Mouse (Mus musculus) midbrain, embryonic 13.5 days (tissue): ENCODE data around the gene Lsamp. TPM values are rescaled to one million over a fixed set of nuclear protein-coding genes. Genes with fewer than 3 reads are reported as not detected.

ENCODE experiments used
- ATAC-seq: fragments of 200-750 bp; cut with Nextera tagmentation; 2 replicates; pipeline ENCODE4 v1.8.0; 2017; ENCODE audit warnings: mild to moderate bottlenecking, moderate TSS enrichment, moderate library complexity
- H3K27ac ChIP-seq: fragments of 300-500 bp; sonication (generic); 2 replicates; pipeline ENCODE4 v1.5.1; 2015; ENCODE audit warnings: inconsistent platforms, mild to moderate bottlenecking, moderate library complexity
- H3K27me3 ChIP-seq: fragments of 300-500 bp; sonication (generic); 2 replicates; pipeline ENCODE4 v1.6.1; 2015; ENCODE audit warnings: mild to moderate bottlenecking, inconsistent platforms
- H3K36me3 ChIP-seq: fragments of 300-500 bp; sonication (generic); 2 replicates; pipeline ENCODE4 v1.6.1; 2015; ENCODE audit warnings: mild to moderate bottlenecking, inconsistent platforms
- H3K4me1 ChIP-seq: fragments of 300-500 bp; sonication (generic); replicated peaks from 2 replicates; pipeline ENCODE4 v1.6.1; 2015; ENCODE audit warnings: inconsistent platforms
- H3K4me2 ChIP-seq: fragments of 300-500 bp; sonication (generic); replicated peaks from 2 replicates; pipeline ENCODE4 v1.6.1; 2015; ENCODE audit warnings: moderate library complexity, mild to moderate bottlenecking, inconsistent platforms
- H3K4me3 ChIP-seq: fragments of 300-500 bp; sonication (generic); replicated peaks from 2 replicates; pipeline ENCODE4 v1.5.1; 2015; ENCODE audit warnings: mild to moderate bottlenecking, inconsistent platforms
- H3K9ac ChIP-seq: fragments of 300-500 bp; sonication (generic); replicated peaks from 2 replicates; pipeline ENCODE4 v1.6.1; 2015; ENCODE audit warnings: mild to moderate bottlenecking, inconsistent platforms
- H3K9me3 ChIP-seq: fragments of 300-500 bp; sonication (generic); 2 replicates; pipeline ENCODE4 v1.6.1; 2016; ENCODE audit warnings: mild to moderate bottlenecking, inconsistent platforms
- WGBS: fragments of 180-500 bp; shearing (Covaris S2); methylation state at CpG from one replicate; pipeline ENCODE4 v1.1.7; 2015; 5-methylcytosine and 5-hydroxymethylcytosine counted together
- polyA plus RNA-seq: library from polyadenylated mRNA; unstranded; fragments of >200 nt; fragmentation: Nextera tagmentation; extraction: Ambion mirVana; gene quantifications from 2 replicates; pipeline ENCODE4 v1.2.1, GENCODE M21; 2015

The Lsamp gene
- polyA plus RNA-seq, 1 experiment from 2014 or later, result 66.7 TPM

GRCm38 (mm10) chr16:41785600-41785999 lies 1801.4 kb downstream of the Lsamp start:
- 83% methylated on average over 2 of the region's 2 CpGs for WGBS
- Histone ChIP-seq H3K27me3 (no peaks in the 10 kb centered on the region), H3K4me3 (no peak overlapping the region), H3K4me1 (peaks cover 5% of the 10 kb centered on the region; the same call in 1 of the 2 replicates), H3K4me2 (no peak overlapping the region), H3K27ac (no peak overlapping the region), H3K36me3 (no peaks in the 10 kb centered on the region), H3K9me3 (no peaks in the 10 kb centered on the region), H3K9ac (no peak overlapping the region)
- ATAC-seq, result no peak

DNA sequence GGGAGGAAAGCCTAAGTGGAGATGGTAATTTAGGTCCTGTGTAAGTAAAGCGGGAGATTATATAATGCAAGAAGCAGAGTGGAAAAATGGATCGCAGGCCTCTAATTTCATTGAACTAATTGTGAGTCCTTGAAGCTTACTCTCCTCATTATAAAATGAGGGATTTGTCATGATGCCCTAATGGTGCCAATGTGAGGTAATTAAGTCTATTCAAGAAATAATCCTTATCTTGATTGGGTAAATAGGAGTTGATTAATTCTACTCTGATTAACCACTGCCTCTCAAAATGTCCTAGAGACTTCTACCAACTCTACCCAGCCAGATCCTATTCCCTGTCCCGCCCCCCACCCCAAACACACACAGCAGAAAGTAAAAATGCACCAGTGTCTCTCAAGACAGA lies 1802.5 kb downstream of the Lsamp start:
- no peaks in the 10 kb centered on the region for H3K27me3 ChIP-seq
- H3K9me3 ChIP-seq, result no peaks in the 10 kb centered on the region
- H3K4me3 ChIP-seq, result no peak overlapping the region
- H3K4me2 ChIP-seq, result no peak overlapping the region
- H3K36me3 ChIP-seq, result no peaks in the 10 kb centered on the region
- H3K4me1 ChIP-seq, result peaks cover 5% of the 10 kb centered on the region; the same call in 1 of the 2 replicates
- WGBS, result 69% methylated on average over 3 of the region's 3 CpGs
- no peak overlapping the region for H3K9ac ChIP-seq
- H3K27ac ChIP-seq, result no peak overlapping the region
- no peak; the same call in 1 of the 2 replicates for ATAC-seq

DNA sequence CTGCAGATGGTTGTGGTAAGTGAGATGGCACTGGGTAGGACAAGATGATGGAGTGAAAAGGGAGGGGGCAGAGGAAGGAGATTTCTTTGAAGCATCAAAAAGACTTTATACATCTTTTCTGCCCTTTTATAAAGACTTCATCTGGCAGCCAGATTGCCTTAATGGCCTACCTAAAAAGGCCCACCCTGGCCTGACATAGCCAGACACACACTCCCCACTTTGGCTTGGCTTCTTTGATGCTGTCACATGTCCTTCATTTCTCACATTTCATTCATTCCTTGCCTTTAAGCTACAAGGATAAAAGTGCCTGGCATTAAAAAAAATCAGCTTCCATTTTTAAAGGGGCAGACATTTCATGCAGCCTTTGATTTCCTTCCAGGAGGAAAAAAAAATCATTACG lies 1803.0 kb downstream of the Lsamp start:
- Histone ChIP-seq H3K27me3 (no peaks in the 10 kb centered on the region), H3K9ac (no peak overlapping the region), H3K4me3 (no peak overlapping the region), H3K27ac (no peak overlapping the region), H3K9me3 (no peaks in the 10 kb centered on the region), H3K36me3 (no peaks in the 10 kb centered on the region), H3K4me1 (peaks cover 5% of the 10 kb centered on the region; the same call in 1 of the 2 replicates), H3K4me2 (no peak overlapping the region)
- no peak for ATAC-seq
- 67% methylated on average over 1 of the region's 1 CpGs for WGBS

GRCm38 (mm10) chr16:41790016-41790415 lies 1805.9 kb downstream of the Lsamp start:
- H3K36me3 ChIP-seq, result no peaks in the 10 kb centered on the region
- H3K4me3 ChIP-seq, result no peak overlapping the region
- no peak overlapping the region for H3K9ac ChIP-seq
- no peak overlapping the region for H3K27ac ChIP-seq
- no peaks in the 10 kb centered on the region for H3K27me3 ChIP-seq
- 93% methylated on average over 2 of the region's 2 CpGs for WGBS
- peaks cover 5% of the 10 kb centered on the region; the same call in 1 of the 2 replicates for H3K4me1 ChIP-seq
- H3K4me2 ChIP-seq, result no peak overlapping the region
- H3K9me3 ChIP-seq, result no peaks in the 10 kb centered on the region
- ATAC-seq, result no peak

GRCm38 (mm10) chr16:41820369-41820768 lies 1836.2 kb downstream of the Lsamp start:
- Histone ChIP-seq H3K27me3 (no peaks in the 10 kb centered on the region), H3K4me3 (no peak overlapping the region), H3K4me2 (no peak overlapping the region), H3K4me1 (peaks cover 2% of the 10 kb centered on the region), H3K9me3 (no peaks in the 10 kb centered on the region), H3K36me3 (no peaks in the 10 kb centered on the region), H3K27ac (no peak overlapping the region; the same call in 1 of the 2 replicates), H3K9ac (no peak overlapping the region)
- ATAC-seq, result no peak
- WGBS, result 80% methylated on average over 6 of the region's 6 CpGs

DNA sequence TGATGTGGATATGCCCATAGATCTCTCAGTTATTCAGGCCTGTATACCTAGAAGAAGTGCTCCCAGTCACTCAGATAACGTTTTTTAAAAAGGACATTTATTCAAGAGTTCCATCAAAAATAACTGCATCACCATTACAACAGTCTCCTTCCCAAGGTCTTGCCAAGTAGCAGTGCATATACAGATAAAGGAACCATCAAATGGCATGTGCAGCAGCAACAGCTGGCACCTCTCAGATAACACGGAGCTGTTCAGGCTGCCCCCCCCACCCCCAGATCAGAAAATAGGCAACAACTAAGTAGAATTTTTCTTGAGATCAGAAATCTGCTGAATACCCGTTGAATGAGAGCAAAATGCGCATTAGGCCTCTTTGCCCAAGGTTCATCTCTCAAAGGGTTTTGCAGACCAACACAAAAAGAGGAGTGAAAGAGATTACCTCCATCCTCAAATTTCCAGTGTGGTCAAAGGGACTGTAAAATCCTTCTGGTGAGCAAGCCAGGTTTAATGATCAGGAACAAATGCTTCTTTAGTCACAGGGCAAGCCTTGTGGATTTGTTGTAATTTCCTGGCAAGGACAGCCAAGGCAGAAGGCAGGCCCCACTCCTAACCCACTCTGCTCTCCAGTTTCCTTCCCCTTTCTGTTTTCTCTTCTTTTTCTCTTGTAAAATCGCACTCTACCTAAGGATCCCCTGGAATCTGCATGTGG lies 1842.9 kb downstream of the Lsamp start:
- H3K27ac ChIP-seq, result no peak overlapping the region
- H3K9me3 ChIP-seq, result no peaks in the 10 kb centered on the region
- H3K4me1 ChIP-seq, result 0 out of 2 replicates have a peak, but pooled peaks cover 6% of the 10 kb centered on the region
- 57% methylated on average over 5 of the region's 5 CpGs for WGBS
- H3K9ac ChIP-seq, result no peak overlapping the region
- H3K4me3 ChIP-seq, result no peak overlapping the region
- no peaks in the 10 kb centered on the region for H3K27me3 ChIP-seq
- no peaks in the 10 kb centered on the region for H3K36me3 ChIP-seq
- no peak overlapping the region for H3K4me2 ChIP-seq
- ATAC-seq, result no peak

- no peaks in the 10 kb centered on the region for H3K27me3 ChIP-seq
- no peaks in the 10 kb centered on the region for H3K36me3 ChIP-seq
- H3K27ac ChIP-seq, result no peak overlapping the region
- no peak overlapping the region for H3K4me3 ChIP-seq
- no peaks in the 10 kb centered on the region for H3K9me3 ChIP-seq
- 0 out of 2 replicates have a peak, but pooled peaks cover 6% of the 10 kb centered on the region for H3K4me1 ChIP-seq
- no peak overlapping the region for H3K4me2 ChIP-seq
- 76% methylated on average over 3 of the region's 3 CpGs for WGBS
- H3K9ac ChIP-seq, result no peak overlapping the region
- no peak for ATAC-seq
Observed at GRCm38 (mm10) chr16:41827605-41827948, 1843.4 kb downstream of the Lsamp start.

DNA sequence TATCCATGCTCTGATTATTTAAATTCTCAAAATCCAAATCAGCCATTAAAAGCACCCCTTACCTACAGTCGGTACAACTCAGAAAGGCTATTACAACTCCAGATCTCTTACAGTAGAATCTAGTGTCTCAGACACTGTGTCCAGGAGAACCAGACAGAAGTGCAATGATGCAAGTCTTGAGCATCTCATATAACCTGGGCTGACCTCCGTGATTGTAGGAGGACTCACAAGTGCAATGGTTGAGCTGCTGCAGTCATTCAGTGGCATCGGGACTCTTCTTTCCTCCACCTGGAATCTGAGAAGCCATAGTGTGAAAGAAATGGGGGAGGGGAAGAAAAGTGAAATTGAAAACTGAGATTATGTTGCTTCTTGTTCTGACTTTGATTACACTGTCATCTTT lies 1850.5 kb downstream of the Lsamp start:
- Histone ChIP-seq H3K4me3 (no peak overlapping the region), H3K9ac (no peak overlapping the region)

DNA sequence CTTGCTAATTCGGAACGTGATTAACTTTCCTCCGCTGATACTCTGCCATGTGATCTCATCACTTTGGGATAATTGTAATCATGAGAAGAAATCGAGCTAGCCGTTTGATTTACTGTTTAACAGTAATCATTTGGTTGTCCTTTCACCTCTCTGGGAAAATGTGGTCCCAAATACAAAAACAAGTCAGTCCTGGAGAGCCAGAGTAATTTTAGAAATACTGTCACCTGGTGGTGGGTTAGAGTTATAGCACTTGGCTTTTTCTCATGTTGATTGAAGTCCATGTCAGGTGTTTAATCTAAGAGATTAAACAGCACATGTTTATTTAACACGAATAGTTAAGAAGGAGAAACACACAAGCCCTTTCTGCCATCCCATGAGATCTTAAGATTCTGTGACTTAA lies 1851.6 kb downstream of the Lsamp start:
- no peak overlapping the region for H3K27ac ChIP-seq
- no peak for ATAC-seq
- H3K9ac ChIP-seq, result no peak overlapping the region
- H3K36me3 ChIP-seq, result no peaks in the 10 kb centered on the region
- no peaks in the 10 kb centered on the region for H3K27me3 ChIP-seq
- 61% methylated on average over 6 of the region's 6 CpGs for WGBS
- no peak overlapping the region for H3K4me3 ChIP-seq
- H3K4me1 ChIP-seq, result no peaks in the 10 kb centered on the region
- no peaks in the 10 kb centered on the region for H3K9me3 ChIP-seq
- no peak overlapping the region for H3K4me2 ChIP-seq

More for the DNA sequence above, 1850.5 kb downstream of the Lsamp start:
- Histone ChIP-seq H3K9me3 (no peaks in the 10 kb centered on the region), H3K4me2 (no peak overlapping the region), H3K27me3 (no peaks in the 10 kb centered on the region), H3K36me3 (no peaks in the 10 kb centered on the region), H3K27ac (no peak overlapping the region), H3K4me1 (no peaks in the 10 kb centered on the region)
- WGBS, result 83% methylated on average over 3 of the region's 3 CpGs
- no peak for ATAC-seq

- H3K4me3 ChIP-seq, result no peak overlapping the region
- 89% methylated on average over 2 of the region's 2 CpGs for WGBS
- no peak overlapping the region for H3K9ac ChIP-seq
- H3K4me1 ChIP-seq, result no peaks in the 10 kb centered on the region
- H3K4me2 ChIP-seq, result no peak overlapping the region
- no peak overlapping the region for H3K27ac ChIP-seq
- no peaks in the 10 kb centered on the region for H3K27me3 ChIP-seq
- H3K36me3 ChIP-seq, result no peaks in the 10 kb centered on the region
- H3K9me3 ChIP-seq, result no peaks in the 10 kb centered on the region
- ATAC-seq, result no peak
Observed at GRCm38 (mm10) chr16:41839751-41840404, 1855.7 kb downstream of the Lsamp start.

- H3K4me1 ChIP-seq, result no peaks in the 10 kb centered on the region
- H3K4me3 ChIP-seq, result no peak overlapping the region
- ATAC-seq, result no peak
- H3K9me3 ChIP-seq, result no peaks in the 10 kb centered on the region
- WGBS, result 78% methylated on average over 6 of the region's 6 CpGs
- no peak overlapping the region for H3K9ac ChIP-seq
- no peaks in the 10 kb centered on the region for H3K27me3 ChIP-seq
- H3K4me2 ChIP-seq, result no peak overlapping the region
- H3K36me3 ChIP-seq, result no peaks in the 10 kb centered on the region
- H3K27ac ChIP-seq, result no peak overlapping the region
Observed at GRCm38 (mm10) chr16:41846903-41847302, 1862.7 kb downstream of the Lsamp start.

DNA sequence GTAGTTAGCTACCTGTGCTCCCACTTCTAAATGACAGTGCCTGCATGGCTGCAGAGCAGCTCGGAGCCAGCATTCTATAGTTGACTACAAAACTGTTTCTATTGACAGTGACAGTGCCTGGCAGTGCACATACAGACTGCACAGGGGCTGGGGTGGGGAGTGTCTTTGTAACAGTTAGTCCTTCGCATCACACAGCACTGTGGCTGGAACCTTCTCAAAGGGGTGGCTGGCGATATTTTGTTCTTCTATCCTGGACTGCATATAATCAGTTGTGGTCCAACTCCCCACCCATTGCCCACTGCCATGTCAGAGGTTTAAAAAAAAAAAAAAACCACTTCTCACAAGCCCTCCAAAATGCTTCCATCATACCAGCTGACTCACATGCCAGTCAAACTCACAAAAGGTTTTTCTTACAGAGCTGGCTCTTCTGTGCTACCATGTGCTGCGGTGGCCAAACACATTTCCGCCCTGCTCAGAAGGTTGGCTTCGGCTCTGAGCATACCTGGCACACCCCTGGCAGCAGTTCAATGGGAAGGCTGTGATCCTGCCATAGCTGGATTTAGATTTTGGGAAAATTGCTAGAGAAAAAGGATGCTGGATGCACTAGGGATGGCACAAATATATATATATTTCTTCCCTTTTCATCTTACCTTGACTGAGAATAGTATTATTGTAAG lies 1887.9 kb downstream of the Lsamp start:
- WGBS, result 83% methylated on average over 6 of the region's 6 CpGs
- Histone ChIP-seq H3K9ac (no peak overlapping the region), H3K27me3 (no peaks in the 10 kb centered on the region), H3K9me3 (no peaks in the 10 kb centered on the region), H3K36me3 (no peaks in the 10 kb centered on the region), H3K4me3 (no peak overlapping the region), H3K4me2 (no peak overlapping the region), H3K27ac (no peak overlapping the region), H3K4me1 (no peaks in the 10 kb centered on the region)
- no peak for ATAC-seq
